Mouse (Mus musculus) embryonic fibroblast, embryonic 13.5 days (primary cell): ENCODE results near the gene Elp6.

Experiments
- CTCF ChIP-seq: IDR thresholded peaks from 2 replicates; pipeline ENCODE4 v1.5.1; 2011; ENCODE audit warnings: mild to moderate bottlenecking, control low read depth, low read length, moderate library complexity, borderline replicate concordance; ENCODE audit not compliant: insufficient read depth
- POLR2A ChIP-seq: IDR thresholded peaks from 2 replicates; pipeline ENCODE4 v1.6.1; 2011; ENCODE audit warnings: low read depth, mild to moderate bottlenecking, control low read depth, low read length, moderate library complexity

GRCm38 (mm10) chr9:110277431-110277881, 27.5 kb upstream of the Elp6 start:
- TF ChIP-seq CTCF (no peak), POLR2A (no peak)
